Mouse (Mus musculus) embryonic facial prominence, embryonic 13.5 days (tissue): ENCODE measurements at regions not wholly inside any gene's neighbourhood (a gene's known extent, or its start where the extent isn't known, plus 50 kb on each side); places are given as distances from the start of the nearest gene placed in this dataset.

Experiments
- ATAC-seq: fragments of 200-750 bp; cut with Nextera tagmentation; 2 replicates; pipeline ENCODE4 v1.8.0; 2017; ENCODE audit warnings: low read depth; ENCODE audit not compliant: insufficient number of reproducible peaks, insufficient read depth, low FRiP score, low TSS enrichment
- H3K27ac ChIP-seq: fragments of 300-500 bp; sonication (generic); 2 replicates; pipeline ENCODE4 v1.5.1; 2015; ENCODE audit warnings: moderate library complexity, mild to moderate bottlenecking, inconsistent platforms
- H3K27me3 ChIP-seq: fragments of 300-500 bp; sonication (generic); 2 replicates; pipeline ENCODE4 v1.6.1; 2015; ENCODE audit warnings: mild to moderate bottlenecking, inconsistent platforms
- H3K36me3 ChIP-seq: fragments of 300-500 bp; sonication (generic); 2 replicates; pipeline ENCODE4 v1.6.1; 2015; ENCODE audit warnings: mild to moderate bottlenecking, inconsistent platforms
- H3K4me1 ChIP-seq: fragments of 300-500 bp; sonication (generic); 2 replicates; pipeline ENCODE4 v1.6.1; 2015; ENCODE audit warnings: inconsistent platforms
- H3K4me2 ChIP-seq: fragments of 300-500 bp; sonication (generic); 2 replicates; pipeline ENCODE4 v1.6.1; 2015; ENCODE audit warnings: moderate library complexity, mild to moderate bottlenecking, inconsistent platforms
- H3K4me3 ChIP-seq: fragments of 300-500 bp; sonication (generic); 2 replicates; pipeline ENCODE4 v1.5.1; 2015; ENCODE audit warnings: mild to moderate bottlenecking, inconsistent platforms
- H3K9ac ChIP-seq: fragments of 300-500 bp; sonication (generic); 2 replicates; pipeline ENCODE4 v1.6.1; 2015; ENCODE audit warnings: mild to moderate bottlenecking, inconsistent platforms
- H3K9me3 ChIP-seq: fragments of 300-500 bp; sonication (generic); 2 replicates; pipeline ENCODE4 v1.6.1; 2016; ENCODE audit warnings: inconsistent platforms
- WGBS: fragments of 180-500 bp; shearing (Covaris S2); methylation state at CpG from one replicate; pipeline ENCODE4 v1.1.7; 2015; ENCODE audit warnings: mixed read lengths; 5-methylcytosine and 5-hydroxymethylcytosine counted together

GRCm38 (mm10) chr13:25333803-25334202, 63.5 kb upstream of the Nrsn1 start:
- no peaks in the 10 kb centered on the region for H3K4me1 ChIP-seq
- H3K9me3 ChIP-seq: no peaks in the 10 kb centered on the region
- 80% methylated on average over 1 of the region's 1 CpGs for WGBS
- no peaks in the 10 kb centered on the region for H3K36me3 ChIP-seq
- H3K4me3 ChIP-seq: no peak overlapping the region
- no peaks in the 10 kb centered on the region for H3K27me3 ChIP-seq
- no peak overlapping the region for H3K27ac ChIP-seq
- no peak overlapping the region for H3K9ac ChIP-seq
- ATAC-seq: no peak
- H3K4me2 ChIP-seq: no peak overlapping the region
